Mouse (Mus musculus) G1E (cell line): ENCODE measurements at regions not wholly inside any gene's neighbourhood (a gene's known extent, or its start where the extent isn't known, plus 50 kb on each side); places are given as distances from the start of the nearest gene placed in this dataset.

Experiments
- CTCF ChIP-seq: IDR thresholded peaks from 2 replicates; pipeline ENCODE4 v1.5.1; 2012; ENCODE audit warnings: low read depth, low read length, inconsistent platforms, mixed read lengths
- GATA1 ChIP-seq: IDR thresholded peaks from 2 replicates; pipeline ENCODE4 v1.6.1; 2012; ENCODE audit warnings: borderline replicate concordance, low read length, inconsistent platforms, mixed read lengths
- GATA2 ChIP-seq: IDR thresholded peaks from 2 replicates; pipeline ENCODE4 v1.6.1; 2012; ENCODE audit warnings: low read depth, low read length, inconsistent platforms, borderline replicate concordance
- POLR2AphosphoS5 ChIP-seq: IDR thresholded peaks from 2 replicates; pipeline ENCODE4 v1.6.1; 2012; ENCODE audit warnings: low read depth, low read length, inconsistent platforms; ENCODE audit not compliant: insufficient replicate concordance
- TAL1 ChIP-seq: conservative IDR thresholded peaks from 2 replicates; pipeline ENCODE4 v1.6.1; 2012; ENCODE audit warnings: low read depth, low read length, inconsistent platforms, mixed read lengths

GRCm38 (mm10) chr1:136707866-136708265 is 83.2 kb downstream of the Zfp281 start:
- TF ChIP-seq GATA1 (no peak), GATA2 (no peak), CTCF (no peak), POLR2AphosphoS5 (no peak), TAL1 (no peak)
